Mouse (Mus musculus) liver, embryonic 13.5 days (tissue): ENCODE results near the gene Nin. TPM values are rescaled to one million over a fixed set of nuclear protein-coding genes. Genes with fewer than 3 reads are reported as not detected.

ENCODE experiments used
- ATAC-seq: fragments of 200-750 bp; cut with Nextera tagmentation; 2 replicates; pipeline ENCODE4 v1.8.0; 2017; ENCODE audit warnings: low read depth, mild to moderate bottlenecking, moderate number of reproducible peaks, moderate library complexity
- DNase-seq: peaks from one replicate; pipeline ENCODE4 v3.0.0; 2022
- H3K27ac ChIP-seq: fragments of 300-500 bp; sonication (generic); 2 replicates; pipeline ENCODE4 v1.5.1; 2015; ENCODE audit warnings: moderate library complexity, mild to moderate bottlenecking, inconsistent platforms
- H3K27me3 ChIP-seq: fragments of 300-500 bp; sonication (generic); 2 replicates; pipeline ENCODE4 v1.6.1; 2015; ENCODE audit warnings: mild to moderate bottlenecking, inconsistent platforms
- H3K36me3 ChIP-seq: fragments of 300-500 bp; sonication (generic); 2 replicates; pipeline ENCODE4 v1.6.1; 2015; ENCODE audit warnings: mild to moderate bottlenecking, inconsistent platforms
- H3K4me1 ChIP-seq: fragments of 300-500 bp; sonication (generic); replicated peaks from 2 replicates; pipeline ENCODE4 v1.6.1; 2015; ENCODE audit warnings: inconsistent platforms
- H3K4me2 ChIP-seq: fragments of 300-500 bp; sonication (generic); 2 replicates; pipeline ENCODE4 v1.6.1; 2015; ENCODE audit warnings: inconsistent platforms, mild to moderate bottlenecking, moderate library complexity
- H3K4me3 ChIP-seq: fragments of 300-500 bp; sonication (generic); replicated peaks from 2 replicates; pipeline ENCODE4 v1.5.1; 2015; ENCODE audit warnings: mild to moderate bottlenecking, inconsistent platforms
- H3K9ac ChIP-seq: fragments of 300-500 bp; sonication (generic); 2 replicates; pipeline ENCODE4 v1.6.1; 2015; ENCODE audit warnings: mild to moderate bottlenecking, inconsistent platforms
- H3K9me3 ChIP-seq: fragments of 300-500 bp; sonication (generic); replicated peaks from 2 replicates; pipeline ENCODE4 v1.6.1; 2016; ENCODE audit warnings: inconsistent platforms
- WGBS: fragments of 180-500 bp; shearing (Covaris S2); methylation state at CpG from one replicate; pipeline ENCODE4 v1.1.7; 2015; ENCODE audit not compliant: insufficient replicate concordance; 5-methylcytosine and 5-hydroxymethylcytosine counted together
- polyA plus RNA-seq: library from polyadenylated mRNA; unstranded; fragments of >200 nt; fragmentation: Nextera tagmentation; extraction: Ambion mirVana; gene quantifications from 2 replicates; pipeline ENCODE4 v1.2.1, GENCODE M21; 2015

Gene Nin
- polyA plus RNA-seq, 1 experiment from 2014 or later: 2.2 TPM

- Histone ChIP-seq H3K27me3 (no peaks in the 10 kb centered on the region), H3K4me3 (no peak overlapping the region), H3K4me1 (no peaks in the 10 kb centered on the region), H3K36me3 (no peaks in the 10 kb centered on the region), H3K9ac (no peak overlapping the region), H3K4me2 (no peak overlapping the region), H3K27ac (no peak overlapping the region), H3K9me3 (no peaks in the 10 kb centered on the region)
- 77% methylated on average over 9 of the region's 9 CpGs for WGBS
- ATAC-seq (no peak), DNase-seq (no peak)
These were observed 31.0 kb downstream of the Nin start for GRCm38 (mm10) chr12:70082485-70082884.

- ATAC-seq: no peak
- no peak overlapping the region for H3K27ac ChIP-seq
- no peak overlapping the region for H3K4me2 ChIP-seq
- H3K9me3 ChIP-seq: no peaks in the 10 kb centered on the region
- H3K27me3 ChIP-seq: no peaks in the 10 kb centered on the region
- no peaks in the 10 kb centered on the region; the same call in 1 of the 2 replicates for H3K4me1 ChIP-seq
- no peak overlapping the region for H3K4me3 ChIP-seq
- H3K36me3 ChIP-seq: no peaks in the 10 kb centered on the region
- no peak for DNase-seq
- 53% methylated on average over 7 of the region's 7 CpGs for WGBS
- no peak overlapping the region for H3K9ac ChIP-seq
These were observed 35.0 kb downstream of the Nin start for GRCm38 (mm10) chr12:70078471-70079025.

- H3K4me2 ChIP-seq: no peak overlapping the region
- H3K4me3 ChIP-seq: no peak overlapping the region
- no peaks in the 10 kb centered on the region for H3K27me3 ChIP-seq
- no peaks in the 10 kb centered on the region for H3K36me3 ChIP-seq
- ATAC-seq: no peak
- H3K9me3 ChIP-seq: no peaks in the 10 kb centered on the region
- no peak overlapping the region for H3K9ac ChIP-seq
- no peak overlapping the region for H3K27ac ChIP-seq
- H3K4me1 ChIP-seq: no peaks in the 10 kb centered on the region; the same call in 1 of the 2 replicates
- DNase-seq: no peak
- 86% methylated on average over 11 of the region's 11 CpGs for WGBS
These were observed 37.0 kb downstream of the Nin start for GRCm38 (mm10) chr12:70076493-70076892.

GRCm38 (mm10) chr12:70075001-70075400 lies 38.5 kb downstream of the Nin start:
- no peaks in the 10 kb centered on the region for H3K27me3 ChIP-seq
- WGBS: 34% methylated on average over 2 of the region's 2 CpGs
- no peak overlapping the region for H3K27ac ChIP-seq
- DNase-seq (no peak), ATAC-seq (no peak)
- H3K9me3 ChIP-seq: no peaks in the 10 kb centered on the region
- H3K36me3 ChIP-seq: no peaks in the 10 kb centered on the region
- no peak overlapping the region for H3K9ac ChIP-seq
- no peak overlapping the region for H3K4me2 ChIP-seq
- no peaks in the 10 kb centered on the region; the same call in 1 of the 2 replicates for H3K4me1 ChIP-seq
- no peak overlapping the region for H3K4me3 ChIP-seq

GRCm38 (mm10) chr12:70070888-70071287 lies 42.6 kb downstream of the Nin start:
- Histone ChIP-seq H3K27ac (no peak overlapping the region), H3K4me3 (no peak overlapping the region), H3K9ac (no peak overlapping the region), H3K4me1 (no peaks in the 10 kb centered on the region; the same call in 1 of the 2 replicates), H3K27me3 (no peaks in the 10 kb centered on the region), H3K36me3 (no peaks in the 10 kb centered on the region), H3K9me3 (no peaks in the 10 kb centered on the region), H3K4me2 (no peak overlapping the region)
- ATAC-seq (no peak), DNase-seq (no peak)
- 86% methylated on average over 7 of the region's 7 CpGs for WGBS

GRCm38 (mm10) chr12:70070306-70070705 lies 43.2 kb downstream of the Nin start:
- H3K4me2 ChIP-seq: no peak overlapping the region
- H3K27me3 ChIP-seq: no peaks in the 10 kb centered on the region
- H3K9me3 ChIP-seq: no peaks in the 10 kb centered on the region
- no peak overlapping the region for H3K9ac ChIP-seq
- H3K36me3 ChIP-seq: no peaks in the 10 kb centered on the region
- WGBS: 66% methylated on average over 4 of the region's 4 CpGs
- DNase-seq (no peak), ATAC-seq (no peak)
- H3K4me1 ChIP-seq: no peaks in the 10 kb centered on the region; the same call in 1 of the 2 replicates
- H3K4me3 ChIP-seq: no peak overlapping the region
- no peak overlapping the region for H3K27ac ChIP-seq

- no peak overlapping the region for H3K27ac ChIP-seq
- H3K36me3 ChIP-seq: no peaks in the 10 kb centered on the region
- H3K9me3 ChIP-seq: no peaks in the 10 kb centered on the region
- DNase-seq (no peak), ATAC-seq (no peak)
- H3K9ac ChIP-seq: no peak overlapping the region
- H3K27me3 ChIP-seq: no peaks in the 10 kb centered on the region
- H3K4me1 ChIP-seq: no peaks in the 10 kb centered on the region; the same call in 1 of the 2 replicates
- H3K4me3 ChIP-seq: no peak overlapping the region
- no peak overlapping the region for H3K4me2 ChIP-seq
- 67% methylated on average over 6 of the region's 6 CpGs for WGBS
These were observed 44.8 kb downstream of the Nin start for GRCm38 (mm10) chr12:70068647-70069257.

- H3K4me1 ChIP-seq: no peaks in the 10 kb centered on the region
- ATAC-seq (no peak), DNase-seq (no peak)
- no peaks in the 10 kb centered on the region for H3K36me3 ChIP-seq
- no peak overlapping the region for H3K4me2 ChIP-seq
- H3K4me3 ChIP-seq: no peak overlapping the region
- no peak overlapping the region for H3K9ac ChIP-seq
- WGBS: 80% methylated on average over 9 of the region's 9 CpGs
- H3K27me3 ChIP-seq: no peaks in the 10 kb centered on the region
- no peak overlapping the region for H3K27ac ChIP-seq
- no peaks in the 10 kb centered on the region for H3K9me3 ChIP-seq
These were observed 45.7 kb downstream of the Nin start for GRCm38 (mm10) chr12:70067849-70068248.

- Histone ChIP-seq H3K27me3 (no peaks in the 10 kb centered on the region), H3K4me1 (no peaks in the 10 kb centered on the region), H3K36me3 (no peaks in the 10 kb centered on the region), H3K9ac (no peak overlapping the region), H3K27ac (no peak overlapping the region), H3K9me3 (no peaks in the 10 kb centered on the region), H3K4me2 (no peak overlapping the region), H3K4me3 (no peak overlapping the region)
- ATAC-seq (no peak), DNase-seq (peak; percentile 20)
- WGBS: 27% methylated on average over 3 of the region's 3 CpGs
These were observed 51.4 kb downstream of the Nin start for GRCm38 (mm10) chr12:70062114-70062513.

GRCm38 (mm10) chr12:70058956-70059851 lies 54.3 kb downstream of the Nin start:
- Histone ChIP-seq H3K4me3 (no peak overlapping the region), H3K9me3 (no peaks in the 10 kb centered on the region), H3K36me3 (peaks cover 4% of the 10 kb centered on the region; the same call in 1 of the 2 replicates), H3K4me2 (no peak overlapping the region), H3K4me1 (no peaks in the 10 kb centered on the region), H3K27ac (no peak overlapping the region), H3K27me3 (no peaks in the 10 kb centered on the region), H3K9ac (no peak overlapping the region)
- ATAC-seq: no peak
- no peak for DNase-seq
- 72% methylated on average over 14 of the region's 14 CpGs for WGBS

GRCm38 (mm10) chr12:70050699-70051098 lies 62.8 kb downstream of the Nin start:
- Histone ChIP-seq H3K27ac (no peak overlapping the region), H3K4me1 (0 out of 2 replicates have a peak, but pooled peaks cover 3% of the 10 kb centered on the region), H3K4me3 (no peak overlapping the region), H3K27me3 (no peaks in the 10 kb centered on the region), H3K9ac (no peak overlapping the region), H3K36me3 (peaks cover 17% of the 10 kb centered on the region), H3K4me2 (no peak overlapping the region), H3K9me3 (no peaks in the 10 kb centered on the region)
- 78% methylated on average over 7 of the region's 7 CpGs for WGBS
- no peak for ATAC-seq
- DNase-seq: no peak
